Mouse (Mus musculus) midbrain, embryonic 13.5 days (tissue): ENCODE measurements around the gene Fam53b. TPM values are rescaled to one million over a fixed set of nuclear protein-coding genes. Genes with fewer than 3 reads are reported as not detected.
"Not testable (repeated sequence)": the region's sequence is repeated elsewhere in the genome, so short reads cannot be mapped to it uniquely, and the experiment has no call there.

Experiments
- ATAC-seq: fragments of 200-750 bp; cut with Nextera tagmentation; 2 replicates; pipeline ENCODE4 v1.8.0; 2017; ENCODE audit warnings: mild to moderate bottlenecking, moderate TSS enrichment, moderate library complexity
- H3K27ac ChIP-seq: fragments of 300-500 bp; sonication (generic); 2 replicates; pipeline ENCODE4 v1.5.1; 2015; ENCODE audit warnings: inconsistent platforms, mild to moderate bottlenecking, moderate library complexity
- H3K27me3 ChIP-seq: fragments of 300-500 bp; sonication (generic); 2 replicates; pipeline ENCODE4 v1.6.1; 2015; ENCODE audit warnings: mild to moderate bottlenecking, inconsistent platforms
- H3K36me3 ChIP-seq: fragments of 300-500 bp; sonication (generic); 2 replicates; pipeline ENCODE4 v1.6.1; 2015; ENCODE audit warnings: mild to moderate bottlenecking, inconsistent platforms
- H3K4me1 ChIP-seq: fragments of 300-500 bp; sonication (generic); replicated peaks from 2 replicates; pipeline ENCODE4 v1.6.1; 2015; ENCODE audit warnings: inconsistent platforms
- H3K4me2 ChIP-seq: fragments of 300-500 bp; sonication (generic); replicated peaks from 2 replicates; pipeline ENCODE4 v1.6.1; 2015; ENCODE audit warnings: moderate library complexity, mild to moderate bottlenecking, inconsistent platforms
- H3K4me3 ChIP-seq: fragments of 300-500 bp; sonication (generic); replicated peaks from 2 replicates; pipeline ENCODE4 v1.5.1; 2015; ENCODE audit warnings: mild to moderate bottlenecking, inconsistent platforms
- H3K9ac ChIP-seq: fragments of 300-500 bp; sonication (generic); replicated peaks from 2 replicates; pipeline ENCODE4 v1.6.1; 2015; ENCODE audit warnings: mild to moderate bottlenecking, inconsistent platforms
- H3K9me3 ChIP-seq: fragments of 300-500 bp; sonication (generic); 2 replicates; pipeline ENCODE4 v1.6.1; 2016; ENCODE audit warnings: mild to moderate bottlenecking, inconsistent platforms
- WGBS: fragments of 180-500 bp; shearing (Covaris S2); methylation state at CpG from one replicate; pipeline ENCODE4 v1.1.7; 2015; 5-methylcytosine and 5-hydroxymethylcytosine counted together
- polyA plus RNA-seq: library from polyadenylated mRNA; unstranded; fragments of >200 nt; fragmentation: Nextera tagmentation; extraction: Ambion mirVana; gene quantifications from 2 replicates; pipeline ENCODE4 v1.2.1, GENCODE M21; 2015

Fam53b gene
- polyA plus RNA-seq, 1 experiment from 2014 or later, result 23.4 TPM

DNA sequence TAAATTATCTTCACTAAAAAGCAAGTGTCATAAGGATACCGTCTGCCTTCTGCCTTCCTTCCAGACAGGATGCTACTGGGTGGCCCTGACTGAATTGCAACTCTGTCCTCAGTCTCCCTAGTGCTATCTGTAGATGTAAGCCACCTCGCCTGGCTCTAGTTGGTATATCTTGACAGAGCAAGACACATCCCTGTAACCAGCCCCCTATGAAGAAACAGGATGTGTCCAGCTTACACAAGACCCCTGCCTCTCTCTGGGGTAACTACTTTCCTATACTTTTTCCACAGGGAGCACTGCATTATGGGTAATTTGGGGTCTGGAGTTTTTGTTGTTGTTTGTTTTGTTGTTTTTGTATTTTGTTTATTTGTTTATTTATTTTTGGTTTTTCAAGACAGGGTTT is 137.8 kb downstream of the Fam53b start:
- H3K4me1 ChIP-seq, result 0 out of 2 replicates have a peak, but pooled peaks cover 2% of the 10 kb centered on the region
- no peak overlapping the region for H3K4me3 ChIP-seq
- 89% methylated on average over 2 of the region's 2 CpGs for WGBS
- H3K27ac ChIP-seq, result no peak overlapping the region
- no peak overlapping the region for H3K4me2 ChIP-seq
- H3K36me3 ChIP-seq, result no peaks in the 10 kb centered on the region
- no peak for ATAC-seq
- H3K9me3 ChIP-seq, result no peaks in the 10 kb centered on the region
- no peaks in the 10 kb centered on the region for H3K27me3 ChIP-seq
- no peak overlapping the region for H3K9ac ChIP-seq

DNA sequence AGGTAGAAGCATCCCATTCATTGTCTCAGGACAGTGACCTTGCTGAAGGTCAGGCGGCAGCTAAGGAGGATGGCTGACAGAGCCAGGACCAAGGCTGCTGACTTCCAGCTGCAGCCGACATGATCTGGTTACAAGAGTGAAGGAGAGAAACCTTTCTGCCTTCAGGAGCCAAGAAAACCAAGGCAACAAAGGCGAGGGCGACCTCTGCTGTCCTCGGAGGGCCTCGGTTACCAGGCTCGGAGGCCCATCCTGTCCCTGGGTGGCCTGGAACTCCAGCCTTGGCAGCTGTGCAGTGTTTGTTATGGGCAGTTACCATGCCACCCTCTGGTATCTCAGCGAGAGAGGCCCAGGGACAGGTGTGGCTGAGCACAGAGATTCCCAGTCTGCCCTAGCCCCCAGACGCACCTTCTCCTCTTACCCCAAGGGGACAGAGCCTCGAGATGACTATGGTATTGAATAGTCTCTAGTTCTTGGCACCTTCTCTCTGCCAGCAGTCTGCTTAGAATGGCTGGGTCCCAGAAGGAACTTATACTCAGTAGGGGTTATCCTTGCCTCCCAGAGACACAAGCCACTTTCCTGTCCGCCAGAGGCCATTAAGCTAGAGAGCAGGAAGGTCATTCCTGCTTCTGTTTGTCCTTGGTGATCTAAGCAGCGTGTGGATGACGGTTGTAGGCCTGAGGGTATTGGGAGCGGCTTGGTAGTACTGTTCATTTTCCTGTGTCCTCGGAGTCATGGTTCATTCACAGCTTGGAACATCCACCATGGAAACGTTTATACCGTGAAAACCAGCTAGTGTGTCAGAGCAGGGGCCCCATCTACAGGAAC is 139.5 kb downstream of the Fam53b start:
- WGBS, result 62% methylated on average over 17 of the region's 17 CpGs
- H3K36me3 ChIP-seq, result no peaks in the 10 kb centered on the region
- no peak overlapping the region for H3K4me3 ChIP-seq
- no peaks in the 10 kb centered on the region for H3K9me3 ChIP-seq
- H3K27me3 ChIP-seq, result no peaks in the 10 kb centered on the region
- H3K4me1 ChIP-seq, result 0 out of 2 replicates have a peak, but pooled peaks cover 2% of the 10 kb centered on the region
- ATAC-seq, result no peak
- no peak overlapping the region for H3K9ac ChIP-seq
- no peak overlapping the region for H3K27ac ChIP-seq
- H3K4me2 ChIP-seq, result no peak overlapping the region

DNA sequence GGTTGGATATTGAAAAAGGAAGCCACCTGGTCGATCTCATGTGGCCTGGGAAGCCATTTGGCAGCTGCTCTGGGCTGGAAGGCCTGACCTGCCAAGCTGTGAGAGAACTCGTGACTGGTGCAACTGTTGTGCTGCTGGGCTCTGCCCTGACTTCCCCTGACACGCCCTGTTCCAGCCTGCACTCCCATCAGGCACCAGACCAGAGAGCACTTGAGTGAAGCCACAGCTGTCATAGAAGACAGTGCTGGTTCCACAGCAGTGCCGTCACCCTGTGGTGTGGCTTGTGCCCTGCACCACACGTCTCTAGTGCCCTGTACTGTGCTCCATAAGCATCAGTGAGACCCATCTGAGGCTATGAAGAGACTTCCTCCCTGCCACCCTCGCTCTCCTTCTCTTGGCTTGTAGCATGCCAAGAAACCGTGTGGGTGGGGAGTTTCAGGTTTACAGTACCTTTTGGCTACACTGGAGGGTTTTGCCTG is 141.2 kb downstream of the Fam53b start:
- 77% methylated on average over 7 of the region's 7 CpGs for WGBS

DNA sequence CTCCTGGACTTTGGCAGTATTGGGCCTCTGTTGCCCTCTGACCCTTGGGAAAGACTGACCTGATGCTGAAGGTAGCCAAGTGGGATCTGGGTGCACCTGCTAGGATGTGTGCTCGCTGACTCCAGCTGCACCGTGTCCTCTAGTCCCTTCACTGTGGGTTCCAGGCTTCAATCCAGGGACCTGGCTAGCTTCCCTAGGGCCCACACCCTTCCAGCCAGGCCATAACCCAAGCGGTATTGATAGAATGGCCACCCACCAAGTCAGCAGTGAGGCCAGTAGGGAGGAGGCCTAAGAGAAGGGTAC is 142.9 kb downstream of the Fam53b start:
- no peak overlapping the region for H3K27ac ChIP-seq
- no peaks in the 10 kb centered on the region for H3K36me3 ChIP-seq
- no peak overlapping the region for H3K9ac ChIP-seq
- no peak for ATAC-seq
- H3K4me3 ChIP-seq, result no peak overlapping the region
- 89% methylated on average over 3 of the region's 3 CpGs for WGBS
- no peak overlapping the region for H3K4me2 ChIP-seq
- H3K9me3 ChIP-seq, result no peaks in the 10 kb centered on the region
- no peaks in the 10 kb centered on the region for H3K27me3 ChIP-seq
- peaks cover 8% of the 10 kb centered on the region for H3K4me1 ChIP-seq

More for the DNA sequence above, 141.2 kb downstream of the Fam53b start:
- H3K36me3 ChIP-seq, result no peaks in the 10 kb centered on the region
- H3K4me2 ChIP-seq, result no peak overlapping the region
- H3K27ac ChIP-seq, result no peak overlapping the region
- no peaks in the 10 kb centered on the region for H3K9me3 ChIP-seq
- H3K4me3 ChIP-seq, result no peak overlapping the region
- no peak for ATAC-seq
- no peaks in the 10 kb centered on the region for H3K27me3 ChIP-seq
- 0 out of 2 replicates have a peak, but pooled peaks cover 2% of the 10 kb centered on the region for H3K4me1 ChIP-seq
- H3K9ac ChIP-seq, result no peak overlapping the region

DNA sequence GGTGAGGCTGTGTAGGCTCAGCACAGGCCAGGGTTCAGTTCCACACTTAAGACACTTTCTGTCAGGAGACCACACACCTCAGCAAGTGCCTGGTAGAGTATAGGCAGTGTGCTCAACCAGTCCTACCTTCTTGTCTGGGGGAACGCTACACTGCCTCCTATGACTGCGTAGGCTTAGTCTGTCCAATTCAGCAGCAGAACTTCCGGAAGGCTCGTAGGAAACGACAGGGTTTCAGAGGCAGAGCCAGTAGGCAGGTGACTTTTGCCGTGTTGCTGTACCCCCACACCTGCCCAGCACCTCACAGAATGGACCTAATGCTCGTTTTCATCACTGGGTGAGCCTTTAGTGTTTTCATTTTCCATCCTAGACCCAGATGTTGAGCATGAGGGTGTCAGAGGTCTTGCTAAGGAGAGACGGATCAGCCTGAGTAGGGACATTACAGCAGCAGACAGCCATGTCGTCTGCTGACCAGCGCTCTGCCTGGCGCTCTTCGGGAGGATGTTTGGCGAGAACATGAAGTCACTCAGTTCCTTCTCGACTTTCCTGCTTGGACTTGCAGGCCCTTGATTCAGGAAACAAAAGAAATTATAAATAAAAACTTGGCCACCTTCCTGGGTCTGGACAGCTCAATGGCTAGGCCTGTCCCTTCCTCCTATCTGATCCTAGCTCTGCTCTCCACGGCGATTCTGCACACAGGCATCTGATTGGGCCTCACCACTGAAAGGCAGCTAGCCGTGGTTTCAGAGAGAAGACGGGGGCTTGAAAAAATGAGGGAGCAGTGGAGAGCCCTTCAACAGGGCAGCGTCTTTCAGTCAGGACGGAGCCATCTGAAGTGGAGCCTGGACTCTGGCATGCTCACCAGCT is 143.5 kb downstream of the Fam53b start:
- H3K36me3 ChIP-seq, result no peaks in the 10 kb centered on the region
- H3K9ac ChIP-seq, result no peak overlapping the region
- no peak overlapping the region for H3K4me2 ChIP-seq
- 90% methylated on average over 20 of the region's 20 CpGs for WGBS
- peaks cover 12% of the 10 kb centered on the region for H3K4me1 ChIP-seq
- H3K4me3 ChIP-seq, result no peak overlapping the region
- no peaks in the 10 kb centered on the region for H3K9me3 ChIP-seq
- no peaks in the 10 kb centered on the region for H3K27me3 ChIP-seq
- H3K27ac ChIP-seq, result no peak overlapping the region
- no peak for ATAC-seq

DNA sequence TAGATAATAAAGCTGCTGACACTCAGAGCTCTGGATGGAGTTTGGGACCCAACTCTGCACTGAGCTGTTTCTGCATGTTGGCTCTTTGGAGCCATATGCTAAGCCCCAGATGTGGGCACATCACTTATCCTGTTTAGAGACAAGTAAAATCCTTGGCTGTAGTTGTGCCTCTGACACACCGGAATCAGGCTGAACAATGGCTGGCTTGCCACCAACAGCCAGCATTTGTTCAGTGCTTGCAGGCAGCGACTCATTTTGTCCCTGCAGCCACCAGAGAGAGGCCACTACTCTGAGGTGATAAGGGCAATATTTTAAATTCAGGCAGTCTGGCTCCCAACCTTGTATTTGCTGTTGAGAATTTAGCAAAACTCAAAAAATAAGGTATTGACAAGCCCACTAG is 145.1 kb downstream of the Fam53b start:
- 57% methylated on average over 2 of the region's 2 CpGs for WGBS
- ATAC-seq, result no peak
- H3K9ac ChIP-seq, result no peak overlapping the region

DNA sequence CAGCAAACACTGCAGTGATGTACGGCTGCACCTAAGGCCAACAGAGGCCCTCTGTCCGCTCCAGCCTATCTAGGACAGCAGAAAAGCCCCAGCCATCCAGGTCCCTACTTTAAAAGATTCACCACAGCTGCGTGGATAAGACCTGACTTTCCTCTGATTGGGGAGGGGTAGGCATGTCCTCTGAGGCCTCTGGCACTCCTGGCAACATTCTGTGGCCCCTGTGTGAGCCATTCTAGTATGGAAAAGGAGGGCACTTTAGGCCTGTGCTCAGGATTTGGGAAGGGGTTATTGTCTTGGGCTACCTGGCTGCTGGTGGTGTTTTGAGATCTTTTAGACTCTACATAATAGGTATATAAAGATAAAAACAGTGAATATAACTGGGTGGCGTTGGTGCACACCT is 147.2 kb downstream of the Fam53b start:
- 76% methylated on average over 4 of the region's 4 CpGs for WGBS
- Histone ChIP-seq H3K36me3 (no peaks in the 10 kb centered on the region), H3K4me3 (no peak overlapping the region), H3K27me3 (no peaks in the 10 kb centered on the region), H3K4me1 (peaks cover 12% of the 10 kb centered on the region), H3K9ac (no peak overlapping the region), H3K27ac (no peak overlapping the region), H3K9me3 (no peaks in the 10 kb centered on the region), H3K4me2 (no peak overlapping the region)
- no peak for ATAC-seq

More for the DNA sequence above, 145.1 kb downstream of the Fam53b start:
- H3K27me3 ChIP-seq, result no peaks in the 10 kb centered on the region
- H3K4me2 ChIP-seq, result no peak overlapping the region
- H3K4me1 ChIP-seq, result peaks cover 12% of the 10 kb centered on the region
- H3K9me3 ChIP-seq, result no peaks in the 10 kb centered on the region
- H3K4me3 ChIP-seq, result no peak overlapping the region
- H3K27ac ChIP-seq, result no peak overlapping the region
- no peaks in the 10 kb centered on the region for H3K36me3 ChIP-seq

DNA sequence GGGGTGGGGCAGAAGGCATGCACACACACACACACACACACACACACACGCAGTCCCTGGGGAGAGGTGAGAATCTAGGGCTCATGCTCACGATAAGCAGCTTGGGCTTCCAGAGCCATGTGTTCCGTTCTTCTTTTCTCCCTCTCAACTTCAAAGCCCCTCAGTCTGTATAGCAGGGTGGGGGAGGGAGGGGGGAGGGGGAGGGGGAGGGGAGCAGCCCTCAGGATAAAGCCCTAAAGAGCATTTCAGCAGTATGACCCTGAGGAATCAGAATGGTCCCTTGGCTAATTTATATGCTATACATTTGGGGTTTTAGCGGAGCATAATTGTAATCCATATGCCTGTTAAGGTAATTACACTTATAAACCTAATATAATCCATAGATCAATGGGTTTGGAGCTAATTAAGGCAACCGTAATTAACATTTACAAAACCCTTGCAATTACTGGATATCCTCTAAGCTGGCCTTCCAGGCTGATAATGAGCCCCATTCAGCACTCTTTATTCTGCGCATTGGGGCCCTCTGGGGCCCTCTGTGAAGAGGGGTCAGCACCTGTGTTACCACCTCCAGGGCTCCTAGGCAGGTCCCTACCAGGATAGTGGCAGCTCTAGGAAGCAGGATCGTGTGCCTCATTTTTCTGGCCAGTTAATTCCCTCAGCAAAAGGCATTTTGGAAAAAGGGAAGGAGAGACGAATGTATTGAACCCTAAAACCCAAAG is 147.9 kb downstream of the Fam53b start:
- H3K36me3 ChIP-seq, result no peaks in the 10 kb centered on the region
- no peaks in the 10 kb centered on the region for H3K9me3 ChIP-seq
- H3K9ac ChIP-seq, result no peak overlapping the region; the same call in 1 of the 2 replicates
- H3K4me2 ChIP-seq, result no peak overlapping the region
- H3K27me3 ChIP-seq, result 0 out of 2 replicates have a peak, but pooled peaks cover 2% of the 10 kb centered on the region
- H3K4me1 ChIP-seq, result peaks cover 14% of the 10 kb centered on the region
- H3K27ac ChIP-seq, result 0 out of 2 replicates have a peak overlapping the region, but pooled peaks have one; percentile 15
- peak; percentile 66 for ATAC-seq
- WGBS, result 26% methylated on average over 8 of the region's 8 CpGs
- H3K4me3 ChIP-seq, result no peak overlapping the region

DNA sequence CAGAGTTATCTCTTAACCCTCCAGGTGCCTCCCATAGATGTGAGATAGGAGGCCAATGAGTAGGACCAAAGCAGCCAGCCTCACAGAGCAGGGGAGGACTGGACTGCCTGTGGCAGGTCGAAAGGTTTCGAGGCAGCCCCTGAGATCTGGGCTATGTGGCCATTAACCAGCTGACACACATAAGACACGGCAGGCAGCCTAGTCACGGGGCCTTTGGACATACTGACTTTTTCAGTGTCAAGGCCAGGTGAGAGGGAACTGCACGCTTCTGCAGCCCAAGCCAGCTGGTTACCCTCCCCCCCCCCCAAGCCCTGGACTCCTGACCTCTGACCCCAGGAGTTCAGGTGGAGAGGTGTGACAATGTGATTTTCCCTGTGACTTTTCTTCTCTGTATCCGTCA is 148.9 kb downstream of the Fam53b start:
- 81% methylated on average over 6 of the region's 6 CpGs for WGBS
- Histone ChIP-seq H3K9me3 (no peaks in the 10 kb centered on the region), H3K9ac (no peak overlapping the region), H3K27me3 (0 out of 2 replicates have a peak, but pooled peaks cover 2% of the 10 kb centered on the region), H3K4me2 (no peak overlapping the region), H3K4me1 (peaks cover 21% of the 10 kb centered on the region), H3K27ac (no peak overlapping the region), H3K4me3 (no peak overlapping the region), H3K36me3 (no peaks in the 10 kb centered on the region)
- no peak for ATAC-seq

DNA sequence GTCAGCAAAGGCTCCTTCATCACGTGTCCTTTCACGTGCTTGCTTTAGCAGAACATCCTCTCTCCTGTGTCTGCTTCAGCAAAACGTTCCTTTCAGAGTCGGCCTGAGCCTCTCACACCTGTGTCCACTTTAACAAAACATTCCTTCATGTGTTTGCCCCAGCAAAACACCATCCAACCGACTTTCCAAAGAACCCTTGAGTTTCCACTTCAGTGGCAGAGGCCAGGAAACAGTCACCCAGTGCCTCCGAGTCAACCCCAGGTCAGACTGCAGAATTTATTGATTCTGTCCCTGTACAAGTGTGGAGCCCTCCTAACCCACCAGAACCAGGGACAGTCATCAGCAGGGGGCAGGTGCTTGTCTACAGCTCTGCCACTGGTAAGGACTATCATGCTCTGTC is 150.9 kb downstream of the Fam53b start:
- not testable (repeated sequence) for H3K36me3 ChIP-seq, H3K27me3 ChIP-seq, H3K9me3 ChIP-seq, H3K27ac ChIP-seq, H3K4me3 ChIP-seq, H3K9ac ChIP-seq, ATAC-seq, H3K4me2 ChIP-seq
- H3K4me1 ChIP-seq, result peaks cover 33% of the 10 kb centered on the region
- 81% methylated on average over 6 of the region's 6 CpGs for WGBS
